Mouse (Mus musculus): ENCODE data around the gene Efnb2.
A peak's percentile ranks its signal among the peaks of the same experiment; 100 is the strongest.

Gene Efnb2

GRCm38 (mm10) chr8:8661103-8661758 lies at the start of gene Efnb2:
TSS of gene Efnb2 (minus strand) at chr8:8661242.
- peak; percentile 99 for DNase-seq

DNA sequence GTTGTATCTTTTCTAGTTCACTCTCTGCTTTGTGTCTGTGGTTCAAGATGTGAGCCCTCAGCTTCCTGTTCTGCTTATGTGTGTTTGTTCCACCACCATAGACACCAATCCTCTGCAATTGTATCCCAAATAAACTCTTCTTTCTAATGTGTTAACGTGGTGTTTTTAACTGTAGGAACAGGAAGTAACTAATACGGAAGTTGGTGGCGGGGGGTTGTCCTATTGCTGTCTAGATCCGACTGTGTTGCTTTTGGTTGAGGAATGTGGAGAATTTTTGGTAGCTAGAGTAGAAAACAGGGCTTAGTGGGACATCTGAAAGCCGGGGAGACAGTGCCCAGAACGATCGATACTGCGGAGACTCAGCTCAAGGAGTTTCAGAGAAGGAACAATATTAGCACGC lies 43.8 kb upstream of the Efnb2 start:
- DNase-seq: no peak

DNA sequence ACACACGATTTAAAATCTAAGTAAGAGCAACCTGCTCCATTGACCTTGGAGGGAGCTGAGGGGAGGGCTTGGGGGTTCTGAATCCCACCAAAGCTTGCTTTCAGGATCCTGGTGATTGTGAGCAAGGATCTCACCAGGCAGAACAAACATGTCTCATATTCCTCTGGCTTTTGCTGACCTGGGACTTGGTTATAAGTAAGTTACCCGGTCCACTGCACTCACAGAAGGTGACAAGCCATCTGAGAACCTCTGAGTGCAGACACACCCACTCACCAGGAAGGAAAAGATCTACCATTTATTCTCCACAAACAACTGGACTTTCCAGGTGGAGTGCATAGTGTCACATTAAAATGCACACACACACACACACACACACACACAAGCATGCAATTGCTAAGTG lies 42.6 kb upstream of the Efnb2 start:
- no peak for DNase-seq

DNA sequence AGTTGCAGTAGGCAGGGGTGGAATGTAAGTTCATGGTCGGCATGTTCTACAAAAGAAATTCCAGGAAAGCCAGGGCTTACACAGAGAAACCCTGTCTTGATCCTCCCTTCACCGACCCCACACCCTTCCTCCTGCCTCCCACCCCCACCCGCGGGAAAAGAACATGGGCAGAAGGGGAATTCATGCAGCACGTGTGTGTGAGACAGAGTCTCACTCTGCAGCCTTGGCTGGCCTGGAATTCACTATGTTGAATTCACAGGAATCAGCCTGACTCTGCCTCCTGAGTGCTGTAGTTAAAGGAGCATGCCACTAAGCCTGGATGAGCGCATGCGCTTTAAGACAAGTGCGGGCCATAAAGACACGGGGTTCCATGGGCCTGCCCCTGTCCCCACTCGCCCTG lies 39.8 kb upstream of the Efnb2 start:
- no peak for DNase-seq

GRCm38 (mm10) chr8:8700229-8700628 lies 39.2 kb upstream of the Efnb2 start:
- no peak for DNase-seq

DNA sequence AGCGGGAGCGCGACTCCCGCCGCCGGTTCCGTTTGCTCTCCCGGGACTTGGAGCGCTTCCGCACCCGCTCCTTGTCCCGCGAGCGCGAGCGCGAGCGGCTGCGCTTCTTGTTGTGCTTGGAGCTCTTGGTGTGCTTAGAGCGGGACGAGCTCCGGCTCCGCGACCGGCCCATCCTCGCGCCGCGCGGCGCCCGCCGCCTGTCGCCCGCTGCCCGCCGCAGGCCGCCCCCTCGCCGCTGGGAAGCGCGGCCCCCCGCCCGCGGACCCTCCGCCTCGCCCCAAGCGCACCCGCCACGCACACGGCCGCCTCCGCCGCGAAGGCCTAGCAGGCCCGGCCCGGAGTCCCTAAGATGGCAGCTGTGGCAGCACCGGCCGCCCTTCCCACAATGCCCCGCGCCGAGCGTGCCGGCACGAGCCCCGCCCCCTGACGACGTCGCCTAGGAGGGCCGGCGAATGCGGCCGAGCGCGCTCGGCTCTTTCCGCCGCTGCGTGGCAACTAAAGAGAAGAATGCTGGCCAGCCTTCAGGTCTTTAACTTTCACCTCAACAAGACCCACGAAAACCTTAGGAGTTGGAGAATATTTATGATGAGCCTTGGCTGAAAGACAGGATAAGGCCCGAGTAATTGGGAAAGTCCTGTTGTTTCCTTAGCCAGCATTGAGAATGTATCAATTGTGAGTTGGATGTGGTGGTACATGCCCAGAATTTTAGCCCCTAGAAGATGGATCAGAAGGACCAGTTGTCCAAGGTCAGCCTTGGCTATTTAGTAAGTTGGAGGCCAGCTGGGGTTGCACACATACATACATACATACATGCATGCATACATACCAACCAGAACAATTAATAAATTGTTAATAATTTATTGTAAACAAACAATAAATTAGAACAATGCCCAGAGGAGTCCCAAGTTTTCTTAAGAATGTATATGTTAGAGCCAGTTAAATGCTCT lies 29.4 kb upstream of the Efnb2 start, which contains the start of gene Arglu1:
Arglu1 (minus strand) TSS at position 376 of the 947 bp plus-strand sequence.
- DNase-seq: peak; percentile 97

GRCm38 (mm10) chr8:8689454-8690145 lies 28.6 kb upstream of the Efnb2 start:
- peak; percentile 79 for DNase-seq

- DNase-seq: no peak
Measured at GRCm38 (mm10) chr8:8688823-8689453, 27.9 kb upstream of the Efnb2 start.

- no peak for DNase-seq
Measured at GRCm38 (mm10) chr8:8685517-8685916, 24.5 kb upstream of the Efnb2 start.

DNA sequence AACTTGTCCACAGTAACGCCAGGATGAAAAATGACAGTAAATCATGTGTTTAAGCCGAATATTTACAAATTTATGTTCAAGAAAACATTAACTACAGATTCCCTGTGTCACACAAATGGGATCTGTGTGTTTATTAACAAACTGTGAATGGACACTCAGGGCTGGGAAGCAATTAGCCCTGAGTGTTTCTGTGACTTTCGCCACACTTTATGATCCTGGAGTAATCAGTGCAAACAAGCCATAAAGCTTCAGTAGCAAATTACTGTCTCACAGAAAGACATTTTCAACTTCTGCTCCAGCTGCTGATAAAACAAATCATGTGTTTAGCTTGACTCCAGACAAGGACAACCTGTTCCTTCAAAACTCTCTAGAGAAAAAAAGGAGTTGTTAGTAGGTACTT lies 21.7 kb upstream of the Efnb2 start:
- no peak for DNase-seq

- DNase-seq: no peak
Measured at GRCm38 (mm10) chr8:8678236-8678635, 17.2 kb upstream of the Efnb2 start.

DNA sequence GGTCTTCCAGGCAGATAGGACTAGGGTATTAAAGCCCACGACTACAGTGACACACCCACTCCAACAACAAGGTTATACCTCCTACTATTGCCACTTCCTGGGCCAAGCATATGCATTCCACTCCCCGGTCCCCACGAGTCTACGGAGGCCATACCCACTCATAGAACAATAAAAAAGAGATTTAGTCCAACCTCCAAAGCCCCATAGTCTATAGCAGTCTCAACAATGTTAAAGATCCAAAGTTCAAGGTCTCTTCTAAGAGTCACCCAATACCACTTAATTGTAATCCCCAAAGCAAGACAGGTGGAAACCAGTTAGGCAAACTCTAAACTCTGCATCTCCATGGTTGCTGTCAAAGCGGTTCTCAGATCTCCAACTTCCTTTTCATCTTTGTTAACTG lies 13.8 kb upstream of the Efnb2 start:
- no peak for DNase-seq

GRCm38 (mm10) chr8:8661759-8662138 lies 707 bp upstream of the Efnb2 start:
- DNase-seq: peak; percentile 87

DNA sequence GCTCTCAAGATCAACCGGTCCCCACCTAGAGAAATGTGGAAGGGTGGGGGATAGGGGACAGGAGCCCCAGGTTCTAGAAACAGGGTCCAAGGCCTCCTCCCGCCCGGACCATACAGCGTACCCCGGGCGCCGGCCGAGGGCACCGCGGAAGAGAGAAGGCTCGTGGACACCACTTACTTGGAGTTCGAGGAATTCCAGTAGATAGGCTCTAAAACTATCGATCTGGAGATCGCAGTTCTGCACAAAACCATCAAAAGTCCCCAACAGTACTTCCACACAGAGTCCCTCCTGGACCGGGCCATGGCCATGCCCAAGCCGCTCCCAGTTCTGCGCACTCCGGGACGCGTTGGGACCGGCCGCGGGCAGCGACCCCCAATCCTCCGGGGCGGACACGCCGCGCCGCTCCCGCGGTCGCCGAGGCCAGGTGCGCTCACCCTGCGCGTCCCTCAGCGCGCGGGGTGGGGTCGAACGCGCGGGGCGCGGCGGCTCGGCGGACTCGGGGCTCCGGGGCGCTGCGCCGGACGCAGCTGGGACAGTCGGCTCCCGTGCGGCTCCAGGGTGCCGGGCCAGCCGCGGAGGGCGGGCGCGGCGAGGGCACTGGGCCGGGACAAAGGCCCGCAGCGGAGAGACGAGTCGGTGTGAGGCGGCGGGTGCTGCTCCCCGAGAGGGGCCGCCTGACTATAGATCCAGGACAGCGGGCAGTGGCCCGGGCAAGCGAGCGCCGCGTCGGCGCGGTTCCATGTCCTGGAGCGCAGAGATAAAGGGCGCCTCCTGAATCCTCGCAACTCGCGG lies 539 bp downstream of the Efnb2 start:
- DNase-seq: no peak

GRCm38 (mm10) chr8:8659503-8660306 lies 1.3 kb downstream of the Efnb2 start:
- peak; percentile 64 for DNase-seq

DNA sequence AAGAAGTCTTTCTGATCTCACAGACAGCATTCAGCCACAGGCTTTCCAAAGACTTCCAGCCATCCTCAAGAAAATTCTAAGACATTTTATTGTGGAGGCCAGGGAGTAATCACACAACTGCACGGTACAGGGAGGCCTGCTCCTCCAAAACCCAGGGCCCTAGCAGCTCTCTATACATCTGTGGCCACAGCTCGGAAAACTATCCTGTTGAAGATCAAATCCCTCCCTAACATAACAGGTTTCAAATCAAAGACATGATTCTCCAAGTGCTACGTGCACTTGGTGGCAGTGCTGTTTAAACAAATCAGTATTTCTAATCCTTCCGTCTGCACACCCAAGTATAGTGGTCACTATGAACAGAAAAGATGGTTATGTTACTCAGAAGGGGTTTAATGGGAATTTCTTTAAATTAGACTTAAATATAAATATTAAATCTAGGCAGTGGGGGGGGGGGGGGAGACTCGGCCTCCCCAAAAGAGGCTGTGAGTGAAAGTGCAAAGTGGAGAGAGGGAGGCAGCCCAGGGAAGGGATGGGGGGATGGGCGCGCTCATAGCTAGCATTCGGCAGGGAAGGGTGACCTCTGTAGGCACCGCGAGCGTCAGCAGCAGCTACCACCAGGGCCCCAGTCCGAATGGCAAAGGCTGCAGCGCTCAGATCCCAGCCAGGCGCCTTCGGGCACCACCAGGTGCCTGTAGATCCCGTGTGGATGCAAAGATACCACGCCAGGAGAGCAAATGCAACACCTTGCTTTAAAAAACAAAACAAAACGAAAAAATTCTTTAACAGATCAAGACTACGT lies 2.4 kb downstream of the Efnb2 start:
- DNase-seq: peak; percentile 78

- no peak for DNase-seq
Measured at GRCm38 (mm10) chr8:8657692-8658355, 3.2 kb downstream of the Efnb2 start.

DNA sequence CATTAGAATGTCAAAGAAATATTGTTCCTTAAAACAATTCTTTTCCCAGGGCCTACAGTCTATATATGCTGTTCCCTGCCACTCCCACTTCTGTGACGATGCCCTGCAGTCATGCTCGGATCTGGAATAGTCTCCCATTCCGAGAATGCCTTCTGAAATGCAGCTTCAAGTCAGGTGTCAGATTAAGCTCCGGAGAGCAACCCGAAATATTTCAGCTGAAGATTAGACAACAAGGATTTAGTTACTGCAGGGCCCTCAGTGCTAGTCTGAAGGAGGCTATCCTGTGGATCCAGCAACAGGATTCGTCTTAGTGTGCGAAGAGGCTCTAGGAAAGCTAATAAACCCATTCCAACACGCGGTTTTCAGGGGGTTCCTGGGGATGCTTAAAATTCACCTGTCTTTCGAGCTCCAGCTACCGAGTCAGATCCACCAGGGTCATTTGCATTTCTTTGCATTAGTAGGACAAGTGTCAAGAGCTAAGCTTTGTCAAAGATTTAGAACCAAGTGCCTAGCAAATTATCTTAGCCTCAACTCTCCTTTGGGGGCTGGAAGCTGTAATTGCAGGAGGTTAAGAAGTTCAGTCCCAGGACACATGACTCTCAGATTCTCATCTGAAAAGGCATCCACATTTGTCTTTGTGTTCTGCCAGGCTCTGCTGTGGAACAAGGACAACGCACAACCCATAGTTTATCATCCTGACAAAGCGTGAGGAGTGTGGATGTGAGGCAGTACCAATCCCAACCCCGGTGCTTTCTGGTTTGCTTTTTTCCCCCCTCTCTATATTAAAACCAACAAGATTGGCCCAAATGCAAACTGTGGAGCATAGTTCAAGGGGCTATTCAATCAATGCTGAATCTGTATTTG lies 4.2 kb downstream of the Efnb2 start:
- no peak for DNase-seq

All from right cerebral cortex, postnatal 25 days (tissue).